Comparison of ENCODE assay signal across 28 mouse cellular contexts in genomic region chr12:85637932-85638331, GRCm38 (mm10). TPM values are rescaled to one million over a fixed set of nuclear protein-coding genes. Genes with fewer than 3 reads are reported as not detected.
DNase-seq lines count a peak whose midpoint lies in the region; ATAC-seq and TF ChIP-seq lines count a peak whose summit lies in the region.
"Had no signal": no experiment of that assay in that cellular context is flagged by ENCODE, and none has a peak within 500 bp of the region (broad histone marks: within the 10 kb centered on the region; RNA-seq: fewer than 3 reads in every experiment).

No protein-coding gene starts in this region.

- H3K27me3 ChIP-seq in hindbrain, embryonic 13.5 days = no peaks in the 10 kb centered on the region
- H3K27me3 ChIP-seq in hindbrain, embryonic 16.5 days (replicated peaks; ENCODE audit: control insufficient read depth, insufficient read depth, low read length) = no peaks in the 10 kb centered on the region
- H3K27me3 ChIP-seq in thymus, adult 2 months (ENCODE audit: control insufficient read depth, insufficient read depth, low read length) = no peaks in the 10 kb centered on the region
- no peaks in the 10 kb centered on the region for H3K27me3 ChIP-seq in embryonic facial prominence, embryonic 10.5 days (replicated peaks; ENCODE audit: low read depth, poor library complexity, severe bottlenecking)
- H3K27me3 ChIP-seq: forebrain, embryonic 13.5 days; heart, embryonic 12.5 days; hindbrain, embryonic 15.5 days; limb, embryonic 12.5 days; liver, embryonic 15.5 days; midbrain, embryonic 15.5 days had no signal

- 0 out of 2 replicates have a peak overlapping the region, but pooled peaks have one; percentile 53 for H3K27ac ChIP-seq in hindbrain, embryonic 13.5 days
- H3K27ac ChIP-seq in hindbrain, embryonic 16.5 days (ENCODE audit: low read depth, low read length) = no peak overlapping the region
- H3K27ac ChIP-seq in thymus, adult 2 months (ENCODE audit: control insufficient read depth, insufficient read depth, low read length) = peak overlapping the region; percentile 77
- no peak overlapping the region; the same call in 1 of the 2 replicates for H3K27ac ChIP-seq in embryonic facial prominence, embryonic 10.5 days (replicated peaks)
- H3K27ac ChIP-seq: forebrain, embryonic 13.5 days; gastrocnemius, adult 2 months; left cerebral cortex, adult 2 months; limb, embryonic 12.5 days; liver, embryonic 15.5 days; macrophage; midbrain, embryonic 15.5 days; stomach, postnatal 0 days had no signal

- no peak for DNase-seq in thymus, adult 2 months
- DNase-seq in thymus, adult 18-20 months = no peak
- peak; percentile 43 for DNase-seq in thymus, postnatal 4 days
- no peak for DNase-seq in embryonic facial prominence, embryonic 10.5 days (ENCODE audit: low spot score)
- DNase-seq in frontal cortex, postnatal 25 days (ENCODE audit: low spot score in 2 of 2) = no peak
- DNase-seq: adrenal gland, adult 2 months; cerebellum, adult 8-10 months; gastrocnemius, adult 2 months; gastrocnemius, postnatal 36 days; heart, adult 18-20 months; kidney, adult 9 months; kidney, postnatal 10 days; lung, embryonic 14.5 days; right cerebral cortex, adult 18-20 months; right cerebral cortex, postnatal 4 days had no signal

- peaks cover 23% of the 10 kb centered on the region for H3K4me1 ChIP-seq in hindbrain, embryonic 13.5 days (replicated peaks)
- H3K4me1 ChIP-seq in hindbrain, embryonic 16.5 days (ENCODE audit: control insufficient read depth, insufficient read depth, low read depth, low read length) = peaks cover 16% of the 10 kb centered on the region
- peaks cover 49% of the 10 kb centered on the region for H3K4me1 ChIP-seq in thymus, adult 2 months (replicated peaks; ENCODE audit: control insufficient read depth, insufficient read depth, low read length)
- peaks cover 34% of the 10 kb centered on the region for H3K4me1 ChIP-seq in embryonic facial prominence, embryonic 10.5 days
- H3K4me1 ChIP-seq: forebrain, embryonic 13.5 days; limb, embryonic 12.5 days; liver, embryonic 15.5 days had no signal

- no peak overlapping the region for H3K9ac ChIP-seq in hindbrain, embryonic 13.5 days
- no peak overlapping the region for H3K9ac ChIP-seq in hindbrain, embryonic 16.5 days (ENCODE audit: low read depth, low read length)
- H3K9ac ChIP-seq: forebrain, embryonic 13.5 days; heart, embryonic 12.5 days; hindbrain, embryonic 15.5 days; limb, embryonic 12.5 days; liver, embryonic 15.5 days; lung, embryonic 14.5 days; midbrain, embryonic 15.5 days had no signal

- no peak overlapping the region for H3K4me3 ChIP-seq in hindbrain, embryonic 13.5 days
- no peak overlapping the region for H3K4me3 ChIP-seq in hindbrain, embryonic 16.5 days (ENCODE audit: low read length)
- H3K4me3 ChIP-seq in thymus, adult 2 months (ENCODE audit: control insufficient read depth, insufficient read depth, low read length) = no peak overlapping the region
- H3K4me3 ChIP-seq in embryonic facial prominence, embryonic 10.5 days = no peak overlapping the region
- H3K4me3 ChIP-seq: forebrain, embryonic 13.5 days; gastrocnemius, adult 2 months; heart, embryonic 12.5 days; hindbrain, embryonic 15.5 days; left cerebral cortex, adult 2 months; limb, embryonic 12.5 days; liver, embryonic 15.5 days; midbrain, embryonic 15.5 days had no signal

- no peaks in the 10 kb centered on the region for H3K9me3 ChIP-seq in hindbrain, embryonic 13.5 days
- H3K9me3 ChIP-seq in hindbrain, embryonic 16.5 days (ENCODE audit: control insufficient read depth, low read length) = no peaks in the 10 kb centered on the region
- no peaks in the 10 kb centered on the region for H3K9me3 ChIP-seq in embryonic facial prominence, embryonic 10.5 days
- H3K9me3 ChIP-seq: forebrain, embryonic 13.5 days; heart, embryonic 12.5 days; hindbrain, embryonic 15.5 days; limb, embryonic 12.5 days; liver, embryonic 15.5 days; midbrain, embryonic 15.5 days had no signal

- ATAC-seq in hindbrain, embryonic 13.5 days (ENCODE audit: low FRiP score) = no peak
- no peak for ATAC-seq in hindbrain, embryonic 16.5 days
- ATAC-seq in inflammation-experienced regulatory T-cells, adult 6 months = peak; percentile 3
- ATAC-seq: forebrain, embryonic 13.5 days; intestine, embryonic 16.5 days; midbrain, embryonic 15.5 days had no signal

- H3K4me2 ChIP-seq in hindbrain, embryonic 13.5 days = no peak overlapping the region
- no peak overlapping the region for H3K4me2 ChIP-seq in hindbrain, embryonic 16.5 days (ENCODE audit: low read length)
- H3K4me2 ChIP-seq: forebrain, embryonic 13.5 days; heart, embryonic 12.5 days; hindbrain, embryonic 15.5 days; limb, embryonic 12.5 days; liver, embryonic 15.5 days; lung, embryonic 14.5 days; midbrain, embryonic 15.5 days had no signal

- H3K36me3 ChIP-seq in hindbrain, embryonic 13.5 days = peaks cover 34% of the 10 kb centered on the region
- H3K36me3 ChIP-seq in hindbrain, embryonic 16.5 days (ENCODE audit: control insufficient read depth, insufficient read depth, low read length) = peaks cover 15% of the 10 kb centered on the region
- H3K36me3 ChIP-seq in thymus, adult 2 months (ENCODE audit: control insufficient read depth, insufficient read depth, low read length) = no peaks in the 10 kb centered on the region
- peaks cover 16% of the 10 kb centered on the region; the same call in 1 of the 2 replicates for H3K36me3 ChIP-seq in embryonic facial prominence, embryonic 10.5 days (replicated peaks)
- H3K36me3 ChIP-seq: liver, embryonic 15.5 days had no signal

- no peak for TF ChIP-seq CTCF in thymus, adult 2 months (IDR thresholded peaks at IDR 0.05; ENCODE audit: borderline replicate concordance, control insufficient read depth, extremely low read depth, insufficient read depth, low read length, poor library complexity)

- WGBS in hindbrain, embryonic 13.5 days = 79% methylated on average over 9 of the region's 9 CpGs
- WGBS in hindbrain, embryonic 16.5 days = 84% methylated on average over 9 of the region's 9 CpGs
- WGBS in thymus, adult 2 months = 64% methylated on average over 9 of the region's 9 CpGs
- 71% methylated on average over 9 of the region's 9 CpGs for WGBS in embryonic facial prominence, embryonic 10.5 days

- no peak for TF ChIP-seq POLR2A in thymus, adult 2 months (IDR thresholded peaks at IDR 0.05; ENCODE audit: control insufficient read depth, extremely low read depth, insufficient read depth, low read length, poor library complexity)

RNA-seq across cellular contexts. Expression of gene Jdp2, which starts 39.1 kb away (rescaled TPM):
- polyA plus RNA-seq in hindbrain, embryonic 13.5 days (2015; fragmentation: Nextera tagmentation; extraction: Ambion mirVana) = 0.32 and 0.42 TPM in 2 replicates
- polyA plus RNA-seq in hindbrain, embryonic 16.5 days (2015; fragmentation: Nextera tagmentation; extraction: Ambion mirVana) = 0.26 and 0.56 TPM in 2 replicates
- 3.1 and 3.5 TPM in 2 replicates for polyA plus RNA-seq in thymus, adult 2 months (2012; rRNA removed)
- under 1 TPM; 0.37 to 0.59 (median 0.58) TPM for polyA plus RNA-seq in inflammation-experienced regulatory T-cells, adult 6 months (2017; shearing (Covaris generic))
- 0.15 and 0.48 TPM in 2 replicates for polyA plus RNA-seq in embryonic facial prominence, embryonic 10.5 days (2016; fragmentation: Nextera tagmentation; extraction: Ambion mirVana)
- polyA plus RNA-seq: forebrain, embryonic 13.5 days had no signal

RNA-seq across cellular contexts. Expression of gene Batf, which starts 48.5 kb away (rescaled TPM):
- 1.5 and 1.7 TPM in 2 replicates for polyA plus RNA-seq in hindbrain, embryonic 13.5 days (2015; fragmentation: Nextera tagmentation; extraction: Ambion mirVana)
- 1.2 and 1.3 TPM in 2 replicates for polyA plus RNA-seq in hindbrain, embryonic 16.5 days (2015; fragmentation: Nextera tagmentation; extraction: Ambion mirVana)
- polyA plus RNA-seq in thymus, adult 2 months (2012; rRNA removed) = 13.3 and 14.9 TPM in 2 replicates
- 100 to 1,000 TPM; 172 to 296 (median 268) TPM for polyA plus RNA-seq in inflammation-experienced regulatory T-cells, adult 6 months (2017; shearing (Covaris generic))
- 2.4 and 2.6 TPM in 2 replicates for polyA plus RNA-seq in embryonic facial prominence, embryonic 10.5 days (2016; fragmentation: Nextera tagmentation; extraction: Ambion mirVana)

Comparison
In these comparisons a context has a peak if more than half of its experiments do, and no peak if none do; other contexts are left out.
1. H3K27ac ChIP-seq: peak in hindbrain, embryonic 13.5 days (single experiment) and thymus, adult 2 months (single experiment); none in hindbrain, embryonic 16.5 days (single experiment) and embryonic facial prominence, embryonic 10.5 days (single experiment).
2. RNA of gene Batf, which starts 48.5 kb away (polyA plus RNA-seq): 172 to 296 TPM in inflammation-experienced regulatory T-cells, adult 6 months; 13.3 to 14.9 TPM in thymus, adult 2 months, 2.4 to 2.6 TPM in embryonic facial prominence, embryonic 10.5 days, 1.5 to 1.7 TPM in hindbrain, embryonic 13.5 days and 1.2 to 1.3 TPM in hindbrain, embryonic 16.5 days; every median in the first group is over 10 times any median in the second.